Comparison of ENCODE assay signal across 8 mouse cellular contexts in genomic region chr13:84348701-84348975, GRCm38 (mm10).
DNase-seq lines count a peak whose midpoint lies in the region; ATAC-seq and TF ChIP-seq lines count a peak whose summit lies in the region.

No protein-coding gene starts in this region.

- H3K27ac ChIP-seq in kidney, embryonic 16.5 days (ENCODE audit: low read length), result peak overlapping the region; percentile 44
- H3K27ac ChIP-seq in embryonic facial prominence, embryonic 12.5 days, result 0 out of 2 replicates have a peak overlapping the region, but pooled peaks have one; percentile 36
- peak overlapping the region; percentile 72 for H3K27ac ChIP-seq in intestine, embryonic 16.5 days (ENCODE audit: low read length)
- peak overlapping the region; percentile 92 for H3K27ac ChIP-seq in midbrain, postnatal 0 days (ENCODE audit: low read depth, low read length)

- H3K9ac ChIP-seq in kidney, embryonic 16.5 days (replicated peaks; ENCODE audit: low read length), result peak overlapping the region; percentile 45
- peak overlapping the region; percentile 24; the same call in 1 of the 2 replicates for H3K9ac ChIP-seq in embryonic facial prominence, embryonic 12.5 days
- peak overlapping the region; percentile 53 for H3K9ac ChIP-seq in intestine, embryonic 16.5 days (ENCODE audit: low read depth, low read length)
- peak overlapping the region; percentile 74 for H3K9ac ChIP-seq in midbrain, postnatal 0 days (replicated peaks; ENCODE audit: low read length, poor library complexity, severe bottlenecking)

- peaks cover 44% of the 10 kb centered on the region for H3K27me3 ChIP-seq in kidney, embryonic 16.5 days (ENCODE audit: insufficient read depth, low read length)
- peaks cover 20% of the 10 kb centered on the region for H3K27me3 ChIP-seq in embryonic facial prominence, embryonic 12.5 days
- H3K27me3 ChIP-seq in intestine, embryonic 16.5 days (replicated peaks; ENCODE audit: control insufficient read depth, insufficient read depth, low read length), result peaks cover 25% of the 10 kb centered on the region
- H3K27me3 ChIP-seq in midbrain, postnatal 0 days (ENCODE audit: insufficient read depth, low read length), result no peaks in the 10 kb centered on the region

- no peaks in the 10 kb centered on the region for H3K9me3 ChIP-seq in kidney, embryonic 16.5 days (ENCODE audit: low read length)
- H3K9me3 ChIP-seq in embryonic facial prominence, embryonic 12.5 days, result no peaks in the 10 kb centered on the region
- H3K9me3 ChIP-seq in intestine, embryonic 16.5 days (ENCODE audit: control insufficient read depth, low read length), result no peaks in the 10 kb centered on the region
- no peaks in the 10 kb centered on the region for H3K9me3 ChIP-seq in midbrain, postnatal 0 days (ENCODE audit: low read length)

- peak; percentile 32; the same call in 1 of the 2 replicates for ATAC-seq in kidney, embryonic 16.5 days (ENCODE audit: low FRiP score, low TSS enrichment)
- ATAC-seq in embryonic facial prominence, embryonic 12.5 days (ENCODE audit: insufficient number of reproducible peaks, insufficient read depth, low FRiP score, low TSS enrichment), result no peak
- ATAC-seq in intestine, embryonic 16.5 days, result no peak; the same call in 1 of the 2 replicates
- ATAC-seq in midbrain, postnatal 0 days (ENCODE audit: low FRiP score), result peak; percentile 21

- DNase-seq in kidney, postnatal 10 days, result no peak
- DNase-seq in midbrain, postnatal 0 days (ENCODE audit: low spot score), result no peak
- no peak for DNase-seq in cerebellum, postnatal 4 days (ENCODE audit: low spot score in 2 of 2)
- no peak for DNase-seq in T-cell, adult 2 months (ENCODE audit: low spot score)
- DNase-seq in adrenal gland, adult 8-10 months, result no peak

- TF ChIP-seq CTCF in midbrain, postnatal 0 days (IDR thresholded peaks at IDR 0.05), result no peak

- peak overlapping the region; percentile 81 for H3K4me2 ChIP-seq in kidney, embryonic 16.5 days (replicated peaks; ENCODE audit: low read depth, low read length)
- H3K4me2 ChIP-seq in embryonic facial prominence, embryonic 12.5 days (replicated peaks), result peak overlapping the region; percentile 75
- H3K4me2 ChIP-seq in intestine, embryonic 16.5 days (ENCODE audit: low read depth, low read length), result peak overlapping the region; percentile 94
- H3K4me2 ChIP-seq in midbrain, postnatal 0 days (ENCODE audit: low read depth, low read length, poor library complexity, severe bottlenecking), result peak overlapping the region; percentile 75

- peak overlapping the region; percentile 43 for H3K4me3 ChIP-seq in kidney, embryonic 16.5 days (ENCODE audit: low read length)
- peak overlapping the region; percentile 41 for H3K4me3 ChIP-seq in embryonic facial prominence, embryonic 12.5 days
- peak overlapping the region; percentile 55 for H3K4me3 ChIP-seq in intestine, embryonic 16.5 days (ENCODE audit: low read length)
- peak overlapping the region; percentile 53 for H3K4me3 ChIP-seq in midbrain, postnatal 0 days (ENCODE audit: low read depth, low read length)

- 0% methylated on average over 9 of the region's 9 CpGs for WGBS in kidney, embryonic 16.5 days
- 0% methylated on average over 9 of the region's 9 CpGs for WGBS in embryonic facial prominence, embryonic 12.5 days
- WGBS in intestine, embryonic 16.5 days, result under 1% methylated on average over 9 of the region's 9 CpGs
- 0% methylated on average over 9 of the region's 9 CpGs for WGBS in midbrain, postnatal 0 days

- H3K36me3 ChIP-seq in kidney, embryonic 16.5 days (ENCODE audit: insufficient read depth, low read length), result no peaks in the 10 kb centered on the region
- no peaks in the 10 kb centered on the region for H3K36me3 ChIP-seq in embryonic facial prominence, embryonic 12.5 days
- no peaks in the 10 kb centered on the region for H3K36me3 ChIP-seq in intestine, embryonic 16.5 days (ENCODE audit: control insufficient read depth, insufficient read depth, low read length)
- H3K36me3 ChIP-seq in midbrain, postnatal 0 days (ENCODE audit: insufficient read depth, low read length), result no peaks in the 10 kb centered on the region

- peaks cover 6% of the 10 kb centered on the region; the same call in 1 of the 2 replicates for H3K4me1 ChIP-seq in kidney, embryonic 16.5 days (ENCODE audit: insufficient read depth, low read length)
- H3K4me1 ChIP-seq in embryonic facial prominence, embryonic 12.5 days, result 0 out of 2 replicates have a peak, but pooled peaks cover 3% of the 10 kb centered on the region
- H3K4me1 ChIP-seq in intestine, embryonic 16.5 days (ENCODE audit: control insufficient read depth, insufficient read depth, low read length), result peaks cover 6% of the 10 kb centered on the region
- peaks cover 11% of the 10 kb centered on the region; the same call in 1 of the 2 replicates for H3K4me1 ChIP-seq in midbrain, postnatal 0 days (ENCODE audit: insufficient read depth, low read length)

Comparison
In these comparisons a context has a peak if more than half of its experiments do, and no peak if none do; other contexts are left out.
1. ATAC-seq: peak in kidney, embryonic 16.5 days (single experiment) and midbrain, postnatal 0 days (single experiment); none in embryonic facial prominence, embryonic 12.5 days (single experiment) and intestine, embryonic 16.5 days (single experiment).
2. H3K27ac ChIP-seq: peak in every context shown above with its lines; median percentile 92 in midbrain, postnatal 0 days; 72 in intestine, embryonic 16.5 days; 44 in kidney, embryonic 16.5 days; 36 in embryonic facial prominence, embryonic 12.5 days.
3. H3K9ac ChIP-seq: peak in every context shown above with its lines; median percentile 74 in midbrain, postnatal 0 days; 53 in intestine, embryonic 16.5 days; 45 in kidney, embryonic 16.5 days; 24 in embryonic facial prominence, embryonic 12.5 days.
4. Peak in every context shown above with its lines, with median percentiles within 50 percentile points of each other: H3K4me2 ChIP-seq and H3K4me3 ChIP-seq.